Mouse (Mus musculus) liver, embryonic 14.5 days (tissue): ENCODE results near the gene Top1.

ENCODE experiments used
- CTCF ChIP-seq: IDR thresholded peaks from 2 replicates; pipeline ENCODE4 v1.5.1; 2016; ENCODE audit warnings: antibody characterized with exemption, low read depth, control low read depth
- EP300 ChIP-seq: IDR thresholded peaks from 2 replicates; pipeline ENCODE4 v1.6.1; 2016; ENCODE audit warnings: antibody characterized with exemption, low read depth

DNA sequence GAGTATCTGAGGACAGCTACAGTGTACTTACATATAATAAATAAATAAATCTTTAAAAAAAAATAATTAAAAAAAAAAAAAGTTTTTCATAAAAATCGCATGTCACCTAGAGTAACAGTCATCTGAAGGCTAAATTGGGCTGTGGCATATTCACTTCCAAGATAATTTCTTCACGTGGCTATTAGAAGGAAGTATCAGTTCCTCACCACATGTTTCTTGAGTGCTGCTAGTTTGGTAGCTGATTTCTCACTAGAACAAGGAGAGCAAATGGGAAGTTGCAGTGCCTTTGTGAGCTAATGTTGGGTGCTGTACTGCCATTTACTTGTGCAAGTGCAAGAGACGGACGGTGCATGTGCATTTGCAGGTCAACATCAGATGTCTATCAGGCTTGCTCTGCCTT is 21.6 kb downstream of the Top1 start:
- TF ChIP-seq CTCF: no peak
- TF ChIP-seq EP300: no peak
